Mouse (Mus musculus) erythroblast, embryonic 14.5 days (primary cell): ENCODE measurements around the gene Gpx7.

Experiments
- GATA1 ChIP-seq: IDR thresholded peaks from 2 replicates; pipeline ENCODE4 v1.6.1; 2012; ENCODE audit warnings: low read length, inconsistent platforms, mixed read lengths
- TAL1 ChIP-seq: IDR thresholded peaks from 3 replicates; pipeline ENCODE4 v1.6.1; 2012; ENCODE audit warnings: low read length, inconsistent platforms, mixed read lengths

DNA sequence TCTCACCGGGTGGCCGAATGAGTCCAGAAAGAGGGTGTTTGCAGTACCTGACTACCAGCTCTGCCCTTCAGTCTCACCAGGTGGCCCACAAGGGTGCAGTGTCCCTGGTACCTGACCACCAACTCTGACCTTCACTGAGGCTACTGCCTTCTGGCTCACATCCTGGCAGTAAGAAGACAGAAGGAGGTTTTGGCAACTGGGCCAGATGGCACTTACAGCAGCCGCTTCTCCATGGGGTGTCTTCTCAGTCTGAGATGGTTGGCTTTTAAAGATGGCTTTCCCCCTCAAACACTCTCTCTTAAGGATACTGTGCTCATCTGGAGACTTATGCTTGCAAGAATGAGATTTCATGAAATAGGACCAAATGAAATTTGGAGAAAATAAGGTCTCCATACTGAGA, 27.3 kb downstream of the Gpx7 start:
- no peak for TF ChIP-seq GATA1
- TF ChIP-seq TAL1, result no peak
